Mouse (Mus musculus): ENCODE results near the gene Wnt7a. TPM values are rescaled to one million over a fixed set of nuclear protein-coding genes. Genes with fewer than 3 reads are reported as not detected.

The Wnt7a gene
- total and polyA plus RNA-seq, 3 experiments: not detected

GRCm38 (mm10) chr6:91389141-91389540 lies 22.0 kb downstream of the Wnt7a start:
- Histone ChIP-seq H3K4me1 (ENCODE audit: control insufficient read depth in 1 of 2, insufficient read depth in 2 of 2, low read length in 2 of 2) (no peaks in the 10 kb centered on the region), H3K9me3 (replicated peaks; ENCODE audit: insufficient read depth, low read length) (no peaks in the 10 kb centered on the region), H3K4me3 (ENCODE audit: control insufficient read depth in 1 of 2, insufficient read depth in 1 of 2, low read depth in 2 of 2, low read length in 2 of 2) (no peak overlapping the region), H3K79me2 (ENCODE audit: control insufficient read depth, insufficient read depth, low read length, poor library complexity) (no peaks in the 10 kb centered on the region), H3K27me3 (ENCODE audit: control insufficient read depth in 1 of 2, insufficient read depth in 2 of 2, low read length in 2 of 2) (peaks cover 0 to 2% of the 10 kb centered on the region in 2 experiments; a peak in 2 of 4 replicates), H3K27ac (ENCODE audit: control insufficient read depth, low read depth, low read length) (no peak overlapping the region), H3K36me3 (ENCODE audit: control insufficient read depth in 1 of 2, insufficient read depth in 2 of 2, low read length in 2 of 2) (no peaks in the 10 kb centered on the region), H3K9ac (ENCODE audit: control insufficient read depth, low read depth, low read length, poor library complexity, severe bottlenecking) (no peak overlapping the region)
- no peak for DNase-seq (ENCODE audit: low read depth, low spot score)
- TF ChIP-seq HCFC1 (IDR thresholded peaks at IDR 0.05; ENCODE audit: low read depth, low read length) (no peak), TCF12 (IDR thresholded peaks at IDR 0.05; ENCODE audit: low read depth, low read length) (no peak), RAD21 (IDR thresholded peaks at IDR 0.05; ENCODE audit: low read depth, low read length) (no peak), EP300 (IDR thresholded peaks at IDR 0.05; ENCODE audit: low read depth in 1 of 2, low read length in 2 of 2) (no peak), MAFK (IDR thresholded peaks at IDR 0.05; ENCODE audit: borderline replicate concordance, low read depth, low read length) (no peak), SIN3A (IDR thresholded peaks at IDR 0.05; ENCODE audit: low read length) (no peak)

DNA sequence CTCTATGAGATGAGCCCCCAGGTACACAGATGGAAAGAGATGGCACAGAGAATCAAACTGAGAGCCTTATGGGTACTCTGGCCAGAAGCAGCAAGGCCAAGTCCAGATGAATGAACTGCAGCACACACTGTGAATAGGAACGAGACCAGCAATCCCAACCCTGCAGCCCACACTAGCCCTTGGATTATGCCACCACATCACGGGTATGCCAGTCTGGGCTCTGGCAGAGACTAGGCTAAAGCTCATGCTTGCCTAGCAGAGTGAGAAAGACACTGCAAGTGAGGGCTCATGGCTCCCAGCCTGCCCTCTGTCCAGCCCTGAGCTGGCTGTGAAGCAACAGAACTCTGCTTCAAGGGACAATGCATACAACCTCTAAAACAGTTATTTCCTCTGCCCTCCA lies 26.7 kb downstream of the Wnt7a start:
- DNase-seq (ENCODE audit: low read depth, low spot score): no peak
- H3K27me3 ChIP-seq (ENCODE audit: control insufficient read depth in 1 of 2, insufficient read depth in 2 of 2, low read length in 2 of 2): peaks cover 0 to 2% of the 10 kb centered on the region in 2 experiments; a peak in 2 of 4 replicates
- H3K9me3 ChIP-seq (replicated peaks; ENCODE audit: insufficient read depth, low read length): no peaks in the 10 kb centered on the region
- no peaks in the 10 kb centered on the region for H3K79me2 ChIP-seq (ENCODE audit: control insufficient read depth, insufficient read depth, low read length, poor library complexity)
- TF ChIP-seq USF1 (IDR thresholded peaks at IDR 0.05; ENCODE audit: low read depth, low read length): no peak
- no peak for TF ChIP-seq GABPA (IDR thresholded peaks at IDR 0.05; ENCODE audit: low read depth, low read length)
- no peak for TF ChIP-seq MYB (IDR thresholded peaks at IDR 0.05; ENCODE audit: low read depth, low read length)
- TF ChIP-seq NRF1 (IDR thresholded peaks at IDR 0.05; ENCODE audit: insufficient read depth, low read depth, low read length, poor library complexity, severe bottlenecking): no peak
- no peak for TF ChIP-seq MYC (IDR thresholded peaks at IDR 0.05; ENCODE audit: low read depth, low read length)
- no peak for TF ChIP-seq GATA1 (IDR thresholded peaks at IDR 0.05; ENCODE audit: low read depth, low read length)
- TF ChIP-seq HCFC1 (IDR thresholded peaks at IDR 0.05; ENCODE audit: low read depth, low read length): no peak
- TF ChIP-seq ETS1 (IDR thresholded peaks at IDR 0.05; ENCODE audit: low read depth, low read length): no peak
- no peak for TF ChIP-seq KAT2A (conservative IDR thresholded peaks at IDR 0.05; ENCODE audit: low read depth, low read length)
- TF ChIP-seq RAD21 (IDR thresholded peaks at IDR 0.05; ENCODE audit: low read depth, low read length): no peak
- no peak for TF ChIP-seq CTCF (IDR thresholded peaks at IDR 0.05 in 2 of 3, conservative IDR thresholded peaks at IDR 0.05 in 1 of 3; ENCODE audit: control insufficient read depth in 1 of 3, insufficient read depth in 1 of 3, low read depth in 2 of 3, low read length in 3 of 3, poor library complexity in 1 of 3, severe bottlenecking in 1 of 3)
- TF ChIP-seq SIN3A (IDR thresholded peaks at IDR 0.05; ENCODE audit: low read length): no peak
- TF ChIP-seq JUND (IDR thresholded peaks at IDR 0.05; ENCODE audit: low read depth, low read length): no peak
- TF ChIP-seq TAL1 (IDR thresholded peaks at IDR 0.05; ENCODE audit: low read length): no peak
- no peak overlapping the region for H3K27ac ChIP-seq (ENCODE audit: control insufficient read depth, low read depth, low read length)
- H3K4me1 ChIP-seq (ENCODE audit: control insufficient read depth in 1 of 2, insufficient read depth in 2 of 2, low read length in 2 of 2): no peaks in the 10 kb centered on the region
- H3K4me3 ChIP-seq (ENCODE audit: control insufficient read depth in 1 of 2, insufficient read depth in 1 of 2, low read depth in 2 of 2, low read length in 2 of 2): no peak overlapping the region
- H3K9ac ChIP-seq (ENCODE audit: control insufficient read depth, low read depth, low read length, poor library complexity, severe bottlenecking): no peak overlapping the region
- no peaks in the 10 kb centered on the region for H3K36me3 ChIP-seq (ENCODE audit: control insufficient read depth in 1 of 2, insufficient read depth in 2 of 2, low read length in 2 of 2)

Data from MEL (cell line).